Comparison of ENCODE assay signal across 13 mouse cellular contexts in genomic region chr7:135996896-135997295, GRCm38 (mm10).
A peak's percentile ranks its signal among the peaks of the same experiment; 100 is the strongest.
DNase-seq lines count a peak whose midpoint lies in the region; ATAC-seq lines count a peak whose summit lies in the region.
"Had no signal": no experiment of that assay in that cellular context is flagged by ENCODE, and none has a peak within 500 bp of the region (broad histone marks: within the 10 kb centered on the region; RNA-seq: fewer than 3 reads in every experiment).

No protein-coding gene starts in this region.

- no peaks in the 10 kb centered on the region for H3K27me3 ChIP-seq in forebrain, embryonic 14.5 days (replicated peaks; ENCODE audit: control insufficient read depth, insufficient read depth, low read length)
- no peaks in the 10 kb centered on the region for H3K27me3 ChIP-seq in forebrain, embryonic 10.5 days (ENCODE audit: poor library complexity, severe bottlenecking)
- H3K27me3 ChIP-seq in intestine, embryonic 15.5 days (replicated peaks), result no peaks in the 10 kb centered on the region
- H3K27me3 ChIP-seq in heart, embryonic 12.5 days (replicated peaks), result peaks cover 16% of the 10 kb centered on the region

- H3K9ac ChIP-seq in forebrain, embryonic 14.5 days (ENCODE audit: low read length), result no peak overlapping the region
- H3K9ac ChIP-seq in intestine, embryonic 15.5 days, result no peak overlapping the region
- no peak overlapping the region for H3K9ac ChIP-seq in heart, embryonic 12.5 days

- DNase-seq in forebrain, embryonic 14.5 days (ENCODE audit: low spot score), result peak; percentile 20
- no peak for DNase-seq in forebrain, embryonic 10.5 days (ENCODE audit: extremely low spot score, low spot score)
- peak; percentile 67 for DNase-seq in Muller cell, postnatal 12 days (ENCODE audit: inconsistent ontology term)
- peak; percentile 47 for DNase-seq in kidney, adult 11 months
- DNase-seq in kidney, postnatal 25 days, result peak; percentile 29 to 66
- DNase-seq: cerebellum, adult 11-12 months; lung, postnatal 10 days; thymus, postnatal 36 days had no signal

- WGBS in forebrain, embryonic 14.5 days, result 62% methylated on average over 10 of the region's 10 CpGs
- WGBS in forebrain, embryonic 10.5 days, result 85% methylated on average over 10 of the region's 10 CpGs
- whole genome bisulfite sequencing in intestine, embryonic 15.5 days, result 84% methylated on average over 10 of the region's 10 CpGs
- WGBS in heart, embryonic 12.5 days, result 82% methylated on average over 10 of the region's 10 CpGs

- no peak for ATAC-seq in forebrain, embryonic 14.5 days
- no peak for ATAC-seq in CD4-positive, CD25-positive, alpha-beta regulatory T cell, adult 4 months
- no peak for ATAC-seq in intestine, embryonic 15.5 days
- no peak for ATAC-seq in heart, embryonic 12.5 days (ENCODE audit: insufficient number of reproducible peaks, low FRiP score)

- H3K36me3 ChIP-seq in forebrain, embryonic 14.5 days (ENCODE audit: control insufficient read depth, insufficient read depth, low read length), result no peaks in the 10 kb centered on the region
- H3K36me3 ChIP-seq in forebrain, embryonic 10.5 days (replicated peaks), result no peaks in the 10 kb centered on the region
- no peaks in the 10 kb centered on the region for H3K36me3 ChIP-seq in intestine, embryonic 15.5 days
- no peaks in the 10 kb centered on the region for H3K36me3 ChIP-seq in heart, embryonic 12.5 days
- H3K36me3 ChIP-seq: midbrain, embryonic 10.5 days had no signal

- H3K4me1 ChIP-seq in forebrain, embryonic 14.5 days (ENCODE audit: control insufficient read depth, insufficient read depth, low read length), result no peaks in the 10 kb centered on the region
- H3K4me1 ChIP-seq in forebrain, embryonic 10.5 days, result peaks cover 7% of the 10 kb centered on the region
- H3K4me1 ChIP-seq in intestine, embryonic 15.5 days (replicated peaks), result no peaks in the 10 kb centered on the region
- H3K4me1 ChIP-seq in heart, embryonic 12.5 days (replicated peaks), result peaks cover 13% of the 10 kb centered on the region

- H3K4me2 ChIP-seq in forebrain, embryonic 14.5 days (ENCODE audit: low read length), result no peak overlapping the region
- no peak overlapping the region for H3K4me2 ChIP-seq in intestine, embryonic 15.5 days (replicated peaks)
- H3K4me2 ChIP-seq in heart, embryonic 12.5 days, result no peak overlapping the region
- H3K4me2 ChIP-seq: heart, embryonic 11.5 days had no signal

- H3K9me3 ChIP-seq in forebrain, embryonic 14.5 days (replicated peaks; ENCODE audit: control insufficient read depth, low read length), result no peaks in the 10 kb centered on the region
- no peaks in the 10 kb centered on the region for H3K9me3 ChIP-seq in forebrain, embryonic 10.5 days
- H3K9me3 ChIP-seq in intestine, embryonic 15.5 days, result no peaks in the 10 kb centered on the region
- H3K9me3 ChIP-seq in heart, embryonic 12.5 days (replicated peaks), result no peaks in the 10 kb centered on the region
- H3K9me3 ChIP-seq: midbrain, embryonic 10.5 days had no signal

- no peak overlapping the region for H3K4me3 ChIP-seq in forebrain, embryonic 14.5 days (ENCODE audit: low read depth, low read length)
- no peak overlapping the region for H3K4me3 ChIP-seq in forebrain, embryonic 10.5 days
- no peak overlapping the region for H3K4me3 ChIP-seq in intestine, embryonic 15.5 days (replicated peaks)
- no peak overlapping the region for H3K4me3 ChIP-seq in heart, embryonic 12.5 days
- H3K4me3 ChIP-seq: midbrain, embryonic 10.5 days had no signal

- H3K27ac ChIP-seq in forebrain, embryonic 14.5 days (ENCODE audit: low read depth, low read length), result no peak overlapping the region
- H3K27ac ChIP-seq in forebrain, embryonic 10.5 days, result no peak overlapping the region
- no peak overlapping the region for H3K27ac ChIP-seq in intestine, embryonic 15.5 days
- H3K27ac ChIP-seq in heart, embryonic 12.5 days (ENCODE audit: poor library complexity, severe bottlenecking), result no peak overlapping the region
- H3K27ac ChIP-seq: midbrain, embryonic 10.5 days had no signal
